Mouse (Mus musculus): ENCODE results near the gene Olfr223.
"Not testable (repeated sequence)": the region's sequence is repeated elsewhere in the genome, so short reads cannot be mapped to it uniquely, and the experiment has no call there.

The Olfr223 gene

DNA sequence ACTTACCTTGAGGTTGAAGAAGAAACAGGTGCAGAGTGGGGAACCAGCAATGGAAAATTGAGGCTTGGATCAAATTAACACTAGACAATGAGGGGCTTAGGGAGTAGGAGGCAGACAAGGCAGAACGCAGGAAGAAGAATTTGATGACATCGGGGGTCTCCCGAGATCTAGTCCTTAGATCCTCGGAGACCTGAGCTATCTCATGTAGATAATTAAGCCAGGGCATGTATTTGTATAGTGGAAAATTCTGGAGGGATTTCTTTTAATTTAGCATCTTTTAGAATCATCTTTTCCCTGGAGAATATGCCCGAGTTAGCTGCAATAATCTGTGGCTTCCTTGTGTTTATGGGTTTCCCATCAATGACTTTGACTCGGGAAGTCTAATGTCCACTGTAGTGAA, at the start of gene Olfr223:
Gene Olfr223 (minus strand): TSS at position 101 of the 400 bp plus-strand sequence.
- DNase-seq (ENCODE audit: low spot score): no peak

DNA sequence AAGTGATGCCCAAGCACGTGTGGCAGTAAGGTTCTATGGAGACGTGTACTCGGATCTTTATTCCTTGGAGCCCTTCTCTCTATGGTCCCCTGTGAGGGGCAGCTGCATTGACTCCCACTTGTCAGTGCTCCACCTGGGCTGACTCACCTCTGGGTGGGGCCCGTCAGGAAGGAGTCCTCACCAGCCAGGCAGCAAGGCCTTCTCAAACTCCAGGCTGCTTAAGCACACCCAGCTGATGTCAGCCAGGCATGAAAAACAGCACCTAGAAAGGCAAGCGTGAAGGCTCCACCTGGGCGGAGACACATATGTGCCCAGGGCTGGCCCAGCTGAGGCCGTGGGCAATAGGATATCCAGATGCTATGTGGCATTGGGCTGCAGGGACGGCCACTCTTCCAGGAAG, 49.3 kb upstream of the Olfr223 start:
- no peak for DNase-seq (ENCODE audit: low spot score)

- DNase-seq (ENCODE audit: low spot score): no peak
These were observed 48.1 kb upstream of the Olfr223 start for GRCm38 (mm10) chr11:59641227-59641626.

DNA sequence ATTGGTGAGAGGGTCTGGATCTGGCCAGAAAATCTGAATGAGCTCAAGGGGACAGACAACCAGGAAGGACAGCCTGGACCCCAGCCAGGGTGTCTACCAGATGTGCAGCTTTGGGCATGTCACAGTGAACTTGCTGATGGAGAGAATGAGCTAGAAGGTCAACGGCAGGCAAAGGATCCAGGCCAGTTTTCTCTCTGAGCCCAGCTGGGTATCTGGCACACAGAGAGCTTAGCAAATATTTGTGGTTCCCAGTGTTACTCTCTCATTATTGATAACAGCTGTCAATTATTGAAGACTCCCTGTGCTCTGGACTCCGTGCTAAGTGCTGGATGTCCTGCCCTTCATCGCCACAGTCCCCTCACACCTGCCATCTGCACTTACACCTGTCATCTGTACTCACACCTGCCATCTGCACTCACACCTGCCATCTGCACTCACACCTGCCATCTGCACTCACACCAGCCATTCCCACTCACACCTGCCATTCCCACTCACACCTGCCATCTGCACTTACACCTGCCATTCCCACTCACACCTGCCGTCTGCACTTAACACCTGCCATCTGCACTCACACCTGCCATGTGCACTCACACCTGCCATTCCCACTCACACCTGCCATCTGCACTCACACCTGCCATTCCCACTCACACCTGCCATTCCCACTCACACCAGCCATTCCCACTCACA, 47.0 kb upstream of the Olfr223 start:
- no peak for DNase-seq (ENCODE audit: low spot score)

DNA sequence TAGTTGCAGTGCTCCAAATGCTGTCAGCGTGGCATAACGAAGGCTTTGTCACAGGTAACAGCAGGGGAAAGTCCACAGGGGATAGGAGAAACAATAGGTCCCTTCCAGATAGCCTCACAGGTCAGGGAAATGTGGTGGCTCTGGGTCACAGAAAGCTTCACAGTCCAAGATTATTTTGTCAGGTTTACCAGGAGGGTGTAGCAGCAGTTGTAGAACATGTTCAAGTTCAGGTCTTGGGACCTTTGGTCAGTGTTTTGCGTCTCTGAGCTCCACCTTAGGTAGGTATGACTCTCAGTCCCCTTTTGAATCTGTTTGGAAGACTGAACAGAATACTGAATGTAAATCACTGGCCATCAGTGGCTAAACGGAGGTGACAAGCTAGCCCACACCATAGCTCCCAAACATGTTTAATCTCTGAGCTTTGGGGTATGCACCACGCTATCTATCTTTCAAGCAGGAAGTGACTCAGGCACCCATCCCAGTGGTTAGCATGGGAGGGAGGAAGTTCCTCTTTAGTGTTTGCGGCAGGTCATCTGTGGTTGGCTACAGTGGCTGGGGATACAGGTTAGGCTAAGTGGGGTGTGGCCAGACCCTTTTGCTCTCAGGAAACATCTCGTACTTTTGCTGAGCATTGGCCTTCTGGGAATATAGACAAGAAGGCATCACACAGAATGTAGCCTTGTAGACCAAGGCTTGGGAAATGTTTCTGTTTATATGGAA, 43.8 kb upstream of the Olfr223 start:
- DNase-seq (ENCODE audit: low spot score): no peak

DNA sequence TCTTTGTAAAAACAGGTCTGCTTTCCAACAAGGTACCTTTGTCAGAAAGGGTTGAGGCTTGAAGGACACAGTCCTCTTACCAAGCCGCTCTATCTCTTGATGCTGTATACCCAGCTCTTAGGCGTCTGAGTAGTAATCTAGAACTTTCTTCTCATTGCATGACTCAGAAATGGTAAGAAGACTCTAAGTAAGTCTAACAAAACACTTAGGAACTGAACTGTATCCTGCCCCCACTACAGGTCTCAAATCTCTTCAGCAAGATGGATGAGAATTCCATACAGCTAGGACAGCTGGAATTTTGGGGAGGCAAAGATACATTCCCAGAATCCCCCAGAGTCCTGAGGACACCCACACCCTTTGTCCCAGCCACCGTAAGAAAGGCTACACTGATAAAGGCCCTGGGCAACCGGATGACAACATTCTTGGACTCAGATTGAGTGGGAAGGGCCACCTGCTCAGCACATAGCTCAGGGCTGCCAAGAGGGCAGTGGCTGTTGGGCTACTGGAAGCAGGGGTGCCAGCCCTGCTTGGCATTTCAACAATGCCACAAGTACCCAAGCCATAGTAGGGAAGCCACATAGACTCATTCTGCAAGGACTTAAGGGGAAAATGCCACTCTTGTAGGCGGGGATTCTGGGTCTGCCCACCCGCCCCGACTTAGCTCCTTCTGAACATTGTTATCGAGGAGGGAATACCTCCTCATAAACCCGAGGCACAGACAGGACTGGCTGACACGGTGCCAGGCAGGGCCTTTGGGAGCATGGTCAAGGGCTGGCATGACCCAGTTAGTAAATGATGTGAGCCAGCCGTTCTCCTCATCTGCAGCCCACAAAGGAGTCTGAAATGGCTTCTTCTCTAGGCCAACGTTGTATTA, 43.0 kb upstream of the Olfr223 start:
- DNase-seq (ENCODE audit: low spot score): no peak

DNA sequence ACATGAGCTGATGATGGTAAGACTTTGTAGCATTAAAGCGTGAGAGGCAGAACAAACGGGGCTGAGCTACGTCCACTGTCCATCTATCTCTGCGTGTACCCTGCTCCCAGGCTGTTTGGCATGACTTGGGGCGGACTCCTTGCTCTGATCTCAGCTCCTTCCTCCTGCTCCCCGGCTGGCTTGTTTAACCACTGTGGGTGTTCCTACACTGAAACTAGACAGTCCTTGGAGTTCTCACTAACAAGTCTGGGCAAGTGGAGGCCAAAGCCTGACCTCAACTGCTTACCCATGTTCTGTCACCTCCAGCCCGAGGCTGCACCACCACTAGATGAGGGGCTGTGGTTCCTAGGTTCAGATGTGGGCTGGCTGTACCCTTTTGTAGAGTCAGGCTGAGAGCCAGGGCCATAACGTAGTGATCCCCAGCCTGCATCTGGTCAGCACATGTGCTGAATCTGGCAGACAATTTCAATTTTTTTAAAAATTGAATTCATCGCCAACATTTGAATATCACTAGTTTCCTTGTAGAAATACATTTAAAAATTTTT, 42.2 kb upstream of the Olfr223 start:
- no peak for DNase-seq (ENCODE audit: low spot score)

- no peak for DNase-seq (ENCODE audit: low spot score)
These were observed 41.0 kb upstream of the Olfr223 start for GRCm38 (mm10) chr11:59634001-59634660.

DNA sequence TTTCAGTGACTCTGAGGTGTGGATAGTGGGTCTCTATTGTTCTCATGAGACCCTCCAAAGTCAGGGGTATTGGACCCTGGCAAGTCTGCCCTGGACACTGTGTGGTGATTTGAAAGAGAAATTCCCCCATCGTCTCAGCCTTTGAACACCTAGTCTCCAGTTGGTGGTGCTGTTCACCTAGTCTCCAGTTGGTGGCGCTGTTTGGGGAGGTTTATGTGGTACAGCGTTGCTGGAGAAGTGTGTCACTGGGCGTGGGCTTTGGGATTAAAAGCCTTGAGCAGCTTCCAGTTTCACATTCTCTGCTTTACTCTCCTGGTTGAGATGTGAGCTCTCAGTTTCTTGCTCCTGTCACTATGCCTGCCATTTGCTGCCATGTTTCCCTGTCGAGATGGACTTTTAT, 39.9 kb upstream of the Olfr223 start:
- DNase-seq (ENCODE audit: low spot score): peak; percentile 82

GRCm38 (mm10) chr11:59631980-59632379, 38.9 kb upstream of the Olfr223 start:
- no peak for DNase-seq (ENCODE audit: low spot score)

DNA sequence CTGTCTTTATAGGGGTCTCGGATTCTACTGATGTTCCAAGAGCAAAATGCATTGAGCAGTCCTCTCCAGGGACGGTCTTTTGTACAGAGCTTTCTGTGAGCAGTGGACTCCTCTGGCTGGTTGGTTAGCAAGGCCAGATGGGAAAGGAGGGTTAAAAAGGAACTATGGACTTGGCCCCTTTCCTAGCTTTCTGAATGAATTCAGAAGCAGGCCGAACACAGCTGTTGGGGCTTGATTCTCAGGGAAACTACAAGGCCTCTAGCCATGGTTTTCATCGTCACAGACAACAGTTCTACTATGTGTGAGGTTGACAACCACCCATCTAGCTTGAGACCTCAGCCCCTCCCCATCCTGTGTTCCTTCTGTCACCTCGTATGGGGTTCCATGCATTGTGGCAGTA, 36.8 kb upstream of the Olfr223 start:
- DNase-seq (ENCODE audit: low spot score): no peak

GRCm38 (mm10) chr11:59628177-59628576, 35.1 kb upstream of the Olfr223 start:
- DNase-seq (ENCODE audit: low spot score): no peak

DNA sequence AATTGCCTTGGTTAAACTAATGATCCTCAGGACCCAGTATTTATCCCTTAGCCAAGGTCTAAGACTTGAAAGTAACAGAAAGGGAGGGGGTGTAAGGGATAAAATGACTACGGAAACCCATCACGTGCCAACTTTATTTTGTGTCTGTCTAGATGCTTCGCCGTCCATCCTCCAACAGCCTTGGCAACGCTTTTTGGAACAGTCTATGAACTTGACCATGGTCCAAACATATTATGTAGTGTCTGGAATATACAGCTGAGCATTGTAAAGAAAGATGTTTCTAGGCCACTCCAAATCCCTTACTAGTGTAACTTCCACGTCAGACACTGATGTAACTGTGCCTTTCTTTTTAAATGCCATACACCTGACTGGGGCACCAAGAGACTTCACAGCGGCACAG, 33.1 kb upstream of the Olfr223 start:
- DNase-seq (ENCODE audit: low spot score): no peak

DNA sequence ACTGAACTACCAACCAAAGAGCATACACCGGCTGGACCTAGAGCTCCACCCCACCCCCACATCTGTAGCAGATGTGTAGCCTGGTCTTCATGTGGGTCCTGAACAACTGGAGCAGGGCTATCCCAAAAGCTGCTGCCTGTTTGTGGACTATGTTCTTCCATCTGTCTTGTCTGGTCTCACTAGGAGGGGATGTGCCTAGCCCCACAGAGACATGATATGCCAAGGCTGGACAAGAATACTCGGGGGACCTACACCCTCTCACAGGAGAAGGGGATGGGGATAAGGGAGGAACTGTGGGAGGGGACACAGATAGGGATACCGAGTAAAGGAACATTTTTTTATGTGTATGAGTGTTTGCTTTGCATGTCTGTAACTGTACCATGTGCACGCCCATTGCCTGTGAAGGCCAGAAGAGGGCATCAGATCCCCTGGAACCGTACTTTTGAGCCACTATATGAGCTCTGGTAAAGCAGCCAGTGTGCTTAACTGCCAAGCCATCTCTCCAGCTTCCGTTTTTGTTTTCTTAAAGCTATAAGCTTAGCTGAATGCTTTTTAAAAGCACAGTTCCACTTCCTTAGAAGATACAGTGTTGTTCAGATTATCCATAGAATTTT, 31.0 kb upstream of the Olfr223 start:
- peak; percentile 69 for DNase-seq (ENCODE audit: low spot score)

GRCm38 (mm10) chr11:59622214-59622613, 29.1 kb upstream of the Olfr223 start:
- no peak for DNase-seq (ENCODE audit: low spot score)

DNA sequence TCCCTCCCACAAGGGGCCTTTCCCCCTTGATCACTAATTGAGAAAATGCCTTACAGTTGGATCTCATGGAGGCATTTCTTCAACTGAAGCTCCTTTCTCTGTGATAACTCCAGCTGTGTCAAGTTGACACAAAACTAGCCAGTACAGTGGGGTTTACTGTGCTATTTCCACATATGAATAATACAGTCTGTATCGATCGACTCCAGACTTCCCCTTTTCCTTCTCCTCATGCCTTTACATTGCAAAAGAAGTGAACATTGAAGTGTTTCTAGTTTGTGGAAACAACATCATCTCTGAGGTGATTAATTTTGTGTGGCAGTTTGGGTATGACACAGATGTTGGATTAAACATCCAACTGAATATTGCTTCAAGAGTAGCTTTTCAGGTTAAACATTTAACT, 23.9 kb upstream of the Olfr223 start:
- DNase-seq (ENCODE audit: low spot score): not testable (repeated sequence)

GRCm38 (mm10) chr11:59614120-59614519, 21.0 kb upstream of the Olfr223 start:
- DNase-seq (ENCODE audit: low spot score): peak; percentile 34

DNA sequence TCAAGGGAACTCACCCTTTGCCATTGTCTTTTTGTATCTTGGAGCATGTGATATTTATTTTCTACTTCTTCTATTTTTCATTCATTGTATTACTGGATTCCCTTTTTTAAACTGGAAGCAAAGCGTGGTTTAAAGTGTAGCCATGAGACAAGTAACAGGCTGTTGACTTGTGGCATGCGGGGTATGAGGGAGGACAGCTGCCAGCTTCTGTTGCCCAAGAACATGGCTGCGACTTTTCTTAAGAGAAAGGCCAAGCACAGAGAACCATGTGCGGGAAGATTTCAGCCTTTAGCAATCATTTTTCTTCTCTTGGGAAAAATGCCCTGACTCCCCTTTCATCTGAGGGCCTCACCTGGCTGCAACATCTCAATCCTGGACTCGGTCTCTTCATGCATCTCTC, 18.6 kb upstream of the Olfr223 start:
- no peak for DNase-seq (ENCODE audit: low spot score)

DNA sequence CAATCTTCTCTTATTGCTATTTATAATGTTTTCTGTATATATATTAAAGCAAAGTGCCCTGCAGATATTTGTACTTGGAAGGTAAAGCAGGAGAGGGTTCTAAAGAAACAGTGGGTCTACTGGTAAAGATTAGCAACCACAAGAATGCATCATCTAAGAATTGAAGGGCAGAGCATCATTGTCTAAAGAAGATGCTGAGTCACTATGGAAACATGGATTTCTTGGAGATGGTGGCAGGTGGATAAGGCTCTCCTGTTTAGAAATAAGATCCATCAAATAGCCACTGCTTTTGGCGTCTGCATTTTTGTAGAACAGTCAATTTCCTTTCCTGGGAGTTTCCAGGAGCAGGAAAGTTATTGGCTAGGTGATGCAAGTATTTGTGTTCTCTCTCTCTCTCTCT, 9.2 kb upstream of the Olfr223 start:
- no peak for DNase-seq (ENCODE audit: low spot score)

DNA sequence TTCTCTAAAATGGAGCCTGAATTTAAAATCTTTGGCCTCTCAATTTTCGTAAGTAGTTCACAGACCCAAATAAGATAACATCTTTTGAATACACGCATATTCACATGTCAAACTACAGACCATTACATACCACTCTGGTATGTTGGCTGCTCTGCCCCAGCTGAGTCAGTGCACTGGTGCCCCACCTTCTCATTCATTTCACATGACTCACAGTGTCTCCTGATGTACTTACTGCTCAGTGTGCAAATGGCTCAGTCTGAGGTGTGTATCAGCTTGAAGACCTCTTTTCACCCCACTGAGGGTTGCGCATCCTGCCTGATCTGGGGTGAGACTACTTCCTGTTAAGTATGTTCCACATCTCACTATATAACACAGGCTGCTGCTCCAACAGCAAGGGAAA, 7.8 kb upstream of the Olfr223 start:
- DNase-seq (ENCODE audit: low spot score): no peak

- no peak for DNase-seq (ENCODE audit: low spot score)
These were observed 6.1 kb upstream of the Olfr223 start for GRCm38 (mm10) chr11:59599211-59599610.

GRCm38 (mm10) chr11:59596950-59597349, 3.9 kb upstream of the Olfr223 start:
- DNase-seq (ENCODE audit: low spot score): no peak
